Mouse (Mus musculus) right cerebral cortex, postnatal 36 days (tissue): Measurements from ENCODE around the gene Gm44596.

Experiments
- DNase-seq, 2 experiments: peaks; one replicate each; pipeline ENCODE4 v3.0.0; 2022; ENCODE audit warnings: low spot score in 2 of 2, mixed read lengths in 1 of 2

Gene Gm44596

DNA sequence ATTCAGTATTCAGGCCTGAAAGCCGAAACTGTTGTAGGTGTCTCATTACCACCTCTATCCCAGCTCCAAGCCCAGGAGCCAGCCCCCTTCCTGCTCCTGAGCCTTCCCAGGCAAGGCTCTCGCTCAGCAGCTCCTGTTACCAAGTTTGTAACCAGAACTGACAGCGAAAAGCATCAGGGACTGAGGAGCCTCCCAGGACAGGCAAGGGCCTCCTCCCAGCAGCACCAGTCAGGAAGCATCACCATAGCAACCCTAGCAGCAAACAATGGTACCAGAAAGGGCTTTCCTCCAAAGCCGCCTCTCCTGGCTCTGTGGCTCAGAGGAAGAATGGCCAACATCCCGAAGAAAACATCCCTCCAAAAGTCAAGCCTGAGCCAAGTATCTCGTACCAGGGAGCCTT lies at the start of gene Gm44596, which contains the start of gene Tex52:
Gene Gm44596 (plus strand): TSS at position 312 of the 400 bp plus-strand sequence.
Gene Tex52 (plus strand): TSS at position 265 of the 400 bp plus-strand sequence.
- DNase-seq = peak in 1 of 2 experiments; percentile 31

DNA sequence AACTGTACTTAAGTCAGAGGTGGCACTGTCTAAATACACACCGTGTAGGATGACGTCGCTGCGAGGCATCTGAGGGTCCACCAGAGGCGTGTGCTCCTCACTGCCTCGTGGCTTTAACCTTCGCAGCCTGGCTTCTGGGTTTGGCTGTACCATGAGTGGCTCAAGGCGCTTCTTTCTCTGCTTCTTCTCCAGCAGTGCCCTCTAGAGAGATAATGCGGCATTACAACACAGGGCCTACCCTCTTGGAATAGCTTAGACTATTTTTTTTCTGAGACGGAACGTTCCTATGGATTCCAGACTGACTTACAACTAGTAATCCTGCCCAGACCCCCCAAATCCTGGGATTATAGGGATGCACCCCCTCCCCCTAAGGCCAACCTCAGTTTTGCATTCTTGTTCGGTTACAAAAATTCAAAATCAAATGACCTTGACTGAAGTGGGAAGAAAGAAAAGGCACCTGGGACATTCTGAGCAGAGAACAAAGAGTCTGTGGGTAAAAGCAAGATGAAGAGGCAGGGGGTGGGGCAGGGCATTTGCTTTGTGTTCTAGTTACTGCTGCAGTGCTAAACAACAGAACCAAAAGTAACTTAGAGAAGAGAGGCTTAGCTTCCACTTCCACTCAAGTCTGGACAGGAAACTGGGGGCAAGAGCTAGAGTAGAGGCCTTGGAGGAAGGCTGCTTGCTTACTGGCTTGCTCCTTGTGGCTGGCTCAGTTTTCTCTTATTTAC lies 40.7 kb upstream of the Gm44596 start:
- DNase-seq = peak; percentile 47 to 51

DNA sequence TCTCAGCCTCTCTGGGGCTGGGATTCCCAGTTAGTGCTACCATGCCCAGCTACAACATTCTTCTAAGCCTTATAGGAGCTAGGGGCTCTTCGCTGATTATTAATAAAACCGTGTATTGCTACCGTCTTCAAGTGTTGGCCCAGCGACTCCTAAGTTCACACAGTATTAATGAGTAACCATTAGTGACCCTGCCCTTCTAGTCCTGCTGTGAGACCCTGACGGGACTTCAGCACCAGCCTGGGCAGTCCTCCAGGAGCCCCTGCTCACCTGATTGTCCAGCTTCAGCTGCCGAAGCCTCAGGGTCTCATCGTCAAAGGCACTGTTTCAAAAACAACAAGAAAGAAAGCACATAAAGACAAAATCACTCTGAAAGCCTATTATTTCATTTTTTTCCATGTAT lies 37.8 kb upstream of the Gm44596 start:
- DNase-seq = no peak

DNA sequence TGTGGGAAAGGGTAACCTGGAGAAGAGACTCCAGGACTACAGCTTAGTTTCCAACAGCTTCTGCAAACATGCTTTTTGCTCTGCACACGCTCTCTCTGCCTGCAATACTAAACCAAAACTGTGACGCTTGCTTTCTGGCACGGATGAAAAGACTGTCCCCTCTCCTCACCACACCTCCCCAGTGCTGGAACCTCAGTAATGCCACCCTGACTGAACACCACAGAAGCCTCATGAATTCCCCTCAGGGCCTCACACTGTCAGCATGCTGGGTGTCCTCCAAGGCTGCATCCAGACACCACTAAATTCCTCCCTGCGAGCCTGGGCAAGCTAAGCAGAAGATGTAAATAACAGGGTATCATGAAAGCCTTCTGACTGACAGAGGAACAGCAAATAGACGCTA lies 36.4 kb upstream of the Gm44596 start:
- DNase-seq = no peak

DNA sequence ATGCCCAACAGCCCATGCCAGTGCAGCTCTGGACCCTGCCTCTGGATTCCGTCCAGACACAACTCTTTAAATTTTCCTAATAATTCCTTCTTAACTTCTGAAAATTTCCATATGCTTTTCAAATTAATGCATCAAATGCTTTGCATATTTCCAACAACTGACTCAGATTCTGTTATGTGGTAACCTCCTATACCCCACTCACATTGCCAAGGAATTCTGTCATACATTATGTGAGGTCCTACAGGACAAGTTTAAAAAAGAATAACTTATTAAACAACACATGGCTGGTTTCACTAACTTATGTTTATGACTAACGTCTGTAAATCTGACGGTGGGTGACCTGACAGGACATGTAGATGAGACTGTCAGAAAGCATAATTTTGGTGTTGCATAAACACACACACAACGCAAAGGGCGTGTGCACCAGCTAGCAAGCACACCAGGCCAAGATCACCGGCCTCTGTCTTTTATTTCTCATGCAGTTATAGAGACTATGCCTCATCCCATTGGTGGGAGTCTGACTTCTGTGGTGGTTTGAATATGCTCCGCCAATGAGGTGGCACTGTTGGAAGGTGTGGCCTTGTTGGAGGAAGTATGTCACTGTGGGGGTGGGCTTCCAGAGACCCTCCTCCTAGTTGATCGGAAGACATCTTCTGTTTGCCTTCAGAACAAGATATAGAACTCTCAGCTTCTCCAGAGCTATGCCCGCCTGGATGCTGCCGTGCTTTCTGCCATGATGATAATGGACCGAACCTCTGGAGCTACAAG lies 33.2 kb upstream of the Gm44596 start:
- no peak for DNase-seq

DNA sequence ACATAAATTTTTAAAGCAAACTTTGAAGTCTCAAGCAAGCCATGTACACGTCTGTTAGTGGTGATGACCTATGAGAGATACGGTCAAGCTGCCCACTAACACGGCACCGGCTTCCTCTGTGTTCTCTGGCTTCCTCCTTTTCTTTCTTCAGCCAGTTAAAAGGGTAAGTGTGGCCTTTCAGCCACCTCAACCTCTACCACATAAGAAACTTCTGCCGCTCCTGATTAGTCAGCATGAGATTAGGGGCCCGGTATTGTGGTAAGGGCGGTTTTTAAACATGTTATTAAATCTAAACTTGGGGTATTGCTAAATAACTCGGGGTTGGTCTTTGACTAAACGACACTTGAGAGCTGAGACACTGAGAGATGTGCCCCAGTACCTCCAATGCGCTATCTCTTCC lies 29.7 kb upstream of the Gm44596 start:
- DNase-seq = no peak

DNA sequence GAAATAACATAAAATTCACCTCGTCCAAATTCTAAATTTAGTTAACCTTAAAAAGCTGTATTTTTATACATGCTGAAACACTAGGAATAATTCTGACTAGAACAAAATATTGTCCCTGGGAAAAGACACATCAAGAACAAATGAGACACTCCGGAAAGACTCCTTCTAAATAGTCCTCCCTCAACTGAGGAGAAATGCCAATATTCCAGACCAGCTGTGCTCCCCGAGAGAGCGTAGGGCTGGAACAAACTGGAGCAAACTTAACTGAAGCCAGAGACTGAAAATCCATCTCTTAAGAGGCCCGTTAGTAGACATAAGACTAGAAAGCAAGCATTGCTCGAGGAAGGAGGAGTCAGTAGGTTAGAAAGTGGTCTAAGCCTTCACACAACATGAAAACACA lies 28.5 kb upstream of the Gm44596 start:
- no peak for DNase-seq

DNA sequence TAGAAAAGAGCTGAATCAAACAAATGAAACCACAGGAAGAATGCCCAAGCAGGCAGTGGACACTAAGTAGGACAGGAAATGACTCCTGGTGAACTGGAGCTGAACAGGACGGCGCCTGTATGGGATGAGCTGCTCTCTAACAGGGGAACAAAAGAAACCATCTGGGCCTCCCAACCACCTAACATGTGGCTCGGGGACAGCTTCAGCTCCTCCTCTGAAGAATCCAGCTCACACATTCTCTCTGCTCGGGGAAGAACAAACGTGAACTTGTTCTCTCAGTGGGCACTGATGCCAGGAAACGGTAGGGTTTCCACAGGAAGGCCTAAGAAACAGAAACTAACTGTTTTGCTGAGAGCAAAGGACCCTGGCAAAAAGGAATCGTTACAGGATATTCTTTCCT lies 25.6 kb upstream of the Gm44596 start:
- DNase-seq = no peak

DNA sequence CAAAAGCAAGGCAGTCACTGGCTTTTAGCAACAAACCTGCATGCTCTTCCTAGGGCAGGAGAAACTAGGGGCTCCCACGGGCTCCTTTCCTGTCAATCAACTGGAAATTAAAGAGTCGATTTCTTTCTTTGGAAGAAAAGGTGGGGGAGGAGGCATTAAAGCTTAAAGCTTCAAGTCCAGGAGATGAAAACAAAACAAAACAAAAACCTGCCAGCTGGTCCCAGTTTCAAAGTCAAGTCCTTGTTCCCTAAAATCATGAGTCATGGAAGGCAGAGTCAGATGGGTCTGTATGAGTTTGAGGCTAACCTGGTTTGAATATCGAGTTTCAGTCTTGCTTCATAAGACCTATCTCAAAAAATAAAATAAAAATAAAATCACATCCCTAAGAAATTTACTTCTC lies 21.2 kb upstream of the Gm44596 start:
- DNase-seq = no peak

DNA sequence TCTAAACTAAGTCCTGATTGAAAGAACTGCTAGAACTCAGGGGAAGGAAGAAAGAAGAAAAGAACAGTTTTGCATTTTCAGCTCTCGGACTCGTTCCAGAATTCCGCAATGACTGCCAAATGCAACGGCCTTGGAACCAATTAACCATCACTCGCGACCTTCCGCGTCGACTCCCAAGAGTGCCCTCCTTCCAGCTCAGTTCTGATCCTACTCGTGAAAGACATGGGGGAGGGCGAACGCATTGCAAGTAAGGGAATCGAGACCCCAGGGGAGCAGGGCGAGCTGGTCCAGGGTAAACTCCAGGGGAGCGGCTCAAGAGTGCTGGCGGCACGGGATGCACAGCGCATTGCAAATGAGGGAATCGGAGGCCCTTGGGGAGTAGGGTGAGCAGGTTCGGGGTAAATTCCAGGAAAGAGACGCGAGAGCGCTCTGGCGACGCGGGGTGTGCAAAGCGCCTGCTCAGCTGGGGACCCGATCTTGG lies 20.1 kb upstream of the Gm44596 start:
- DNase-seq = peak in 1 of 2 experiments; percentile 33

DNA sequence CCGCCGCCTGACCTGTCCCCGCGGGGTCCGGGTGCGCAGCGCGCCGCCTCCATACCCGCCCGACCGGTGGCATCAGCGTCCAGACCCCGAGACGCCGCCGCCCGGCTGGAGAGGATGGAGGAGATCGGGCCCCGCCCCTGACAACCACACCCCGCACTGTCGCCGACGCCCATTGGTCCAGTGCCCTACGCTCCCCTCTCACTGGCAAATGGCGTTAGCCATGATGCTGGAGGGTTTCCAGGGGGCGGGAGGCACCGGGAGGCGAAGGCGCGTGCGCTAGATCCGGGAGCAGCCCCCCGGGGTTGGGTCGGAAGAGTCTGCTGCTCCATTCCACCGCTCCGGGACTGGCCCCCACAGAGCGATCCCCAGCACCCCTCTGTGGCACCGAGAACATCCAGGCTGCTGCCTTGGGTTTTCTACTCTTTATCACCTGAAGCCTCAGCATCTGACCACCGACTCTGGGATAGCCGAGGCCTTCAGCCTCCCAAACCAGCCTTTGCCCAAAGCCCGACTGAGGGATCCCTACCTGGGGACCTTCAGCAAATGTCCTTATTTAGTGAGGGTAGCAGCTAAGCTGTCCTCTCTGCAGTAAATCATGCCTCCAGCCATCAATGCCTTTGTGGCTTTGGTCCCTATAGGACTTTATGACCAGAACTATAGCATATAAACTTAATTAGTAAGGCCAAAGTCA lies 19.4 kb upstream of the Gm44596 start, which contains the start of gene Tulp3:
Gene Tulp3 (minus strand): TSS at position 126 of the 691 bp plus-strand sequence.
- DNase-seq = peak; percentile 94 to 95

DNA sequence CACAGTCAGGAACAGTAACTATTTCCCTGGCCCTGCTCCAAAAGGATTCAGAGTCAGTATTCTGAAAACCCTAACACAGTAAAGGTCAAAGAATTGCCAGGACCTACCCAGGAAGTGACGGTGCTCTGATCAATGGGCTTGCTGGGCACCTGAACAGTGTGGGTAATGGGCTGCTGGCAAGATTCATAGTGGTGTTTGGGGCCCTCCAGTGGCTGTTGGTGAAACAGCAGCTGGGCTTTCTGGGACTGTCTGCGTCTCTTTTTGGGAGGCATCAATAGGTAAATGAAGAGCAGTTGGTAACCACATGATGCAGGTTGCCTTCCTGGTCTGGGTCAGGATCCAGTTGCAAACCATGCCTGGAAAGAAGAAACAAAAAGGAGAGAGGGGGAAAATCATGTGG lies 16.3 kb upstream of the Gm44596 start:
- peak; percentile 42 to 46 for DNase-seq

DNA sequence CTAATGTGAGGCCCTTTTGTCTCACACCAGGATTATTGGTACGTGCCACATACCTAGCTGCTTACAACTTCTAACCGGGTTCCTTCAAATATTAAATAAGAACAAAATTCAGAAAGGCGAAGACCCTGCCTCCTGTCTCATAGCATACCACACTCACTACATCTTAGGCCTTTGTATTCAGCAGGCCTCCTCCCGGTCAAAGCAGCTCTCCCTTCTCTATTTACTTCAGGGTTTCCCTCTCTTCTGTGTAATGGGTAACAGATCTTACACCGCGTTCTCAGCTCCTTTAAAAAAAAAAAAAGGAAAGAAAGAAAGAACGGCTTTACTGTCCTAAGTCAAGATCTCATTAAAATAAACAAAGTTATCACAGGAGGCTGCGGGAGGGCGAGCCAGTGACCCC lies 13.4 kb upstream of the Gm44596 start:
- DNase-seq = no peak

DNA sequence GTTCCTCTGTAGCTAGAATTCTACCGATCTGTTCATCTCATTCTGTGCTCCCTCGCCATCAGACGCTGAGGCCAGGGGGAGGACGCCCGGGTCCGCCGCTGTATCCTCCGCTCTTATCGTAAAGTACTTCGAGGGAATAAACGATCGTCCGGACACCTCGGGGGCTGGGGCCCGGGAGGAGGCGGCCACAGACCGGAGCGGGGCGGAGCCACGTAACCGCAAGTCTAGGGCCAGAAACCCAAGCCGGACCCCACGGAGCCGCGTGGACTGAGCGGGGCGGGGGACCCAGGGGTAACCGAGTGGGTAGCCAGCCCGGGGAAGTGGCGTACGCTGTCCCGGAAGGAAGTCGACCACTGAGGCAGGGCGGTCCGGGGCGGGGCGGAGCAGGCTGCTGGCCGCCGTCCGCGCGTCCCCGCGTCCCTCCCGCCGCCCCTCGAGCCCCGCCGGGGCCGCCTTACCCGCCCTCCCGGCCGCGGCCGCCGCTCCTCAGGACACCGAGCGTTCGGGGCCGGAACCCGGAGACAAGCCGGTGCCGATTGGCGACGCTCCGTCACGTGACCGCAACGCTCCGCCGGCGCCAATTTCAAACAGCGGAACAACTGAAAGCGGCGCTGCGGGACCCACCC lies 12.8 kb upstream of the Gm44596 start, which contains the start of the genes Rhno1 and Foxm1:
Gene Rhno1 (minus strand): TSS at position 531 of the 626 bp plus-strand sequence.
Gene Foxm1 (plus strand): TSS at position 587 of the 626 bp plus-strand sequence.
- DNase-seq = peak; percentile 66 to 72

DNA sequence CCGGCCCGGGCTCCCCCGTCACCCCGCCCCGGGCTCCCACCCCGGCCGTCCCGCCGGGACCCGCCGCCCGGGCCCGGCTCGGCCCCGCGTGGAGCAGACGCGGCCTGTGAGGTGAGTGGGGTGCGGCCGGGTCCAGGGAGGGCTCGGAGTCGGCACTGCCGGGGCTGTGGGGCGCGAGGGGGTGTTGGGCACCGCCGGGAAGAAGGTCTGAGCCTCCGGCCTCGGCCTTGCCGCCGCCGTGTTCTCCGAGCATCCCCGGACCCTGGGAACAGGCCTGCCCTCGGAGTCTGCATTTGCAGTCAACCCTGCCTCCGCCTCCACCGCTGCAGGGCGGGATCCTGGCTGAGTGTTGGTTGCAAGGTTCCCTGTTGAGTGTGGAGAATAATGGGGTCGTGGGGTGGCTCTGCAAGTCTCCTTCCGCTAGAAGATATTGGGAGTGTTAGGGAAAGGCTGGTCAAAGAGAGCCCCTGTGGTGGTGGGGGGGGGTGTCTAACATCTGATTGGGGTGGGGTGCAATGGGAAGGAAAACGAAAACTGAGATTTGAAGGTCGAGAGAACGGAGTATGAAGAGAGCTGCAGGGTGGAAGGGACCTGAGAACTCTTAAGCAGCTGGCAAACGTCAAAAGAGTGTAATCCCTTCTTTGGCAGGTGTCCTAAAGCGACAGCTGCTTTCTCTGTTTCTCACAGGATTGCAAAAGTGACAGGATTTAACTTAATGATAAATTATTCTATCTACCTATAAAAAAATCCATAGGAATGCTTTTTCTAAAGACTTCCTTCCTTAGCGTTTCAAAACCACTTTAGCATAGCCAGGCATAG lies 12.1 kb upstream of the Gm44596 start:
- no peak for DNase-seq

DNA sequence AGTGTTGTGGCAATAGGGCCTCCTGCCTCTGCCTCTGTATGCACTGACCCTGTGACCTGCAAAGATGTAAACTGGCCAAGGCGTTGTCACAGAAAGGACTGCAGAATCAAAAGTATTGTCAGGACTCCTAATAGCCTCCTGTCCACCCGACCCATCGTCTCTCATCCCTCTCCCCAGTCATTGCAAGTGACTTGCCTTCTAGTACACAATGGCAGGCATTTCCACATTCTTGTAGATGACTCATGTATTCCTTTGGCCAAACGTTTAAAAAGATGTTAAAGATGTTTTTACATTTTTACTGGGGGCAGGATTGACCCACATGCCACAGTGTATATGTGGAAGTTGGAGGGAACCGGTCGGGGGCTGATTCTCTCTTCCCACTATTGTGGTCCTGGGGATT lies 10.6 kb upstream of the Gm44596 start:
- no peak for DNase-seq

DNA sequence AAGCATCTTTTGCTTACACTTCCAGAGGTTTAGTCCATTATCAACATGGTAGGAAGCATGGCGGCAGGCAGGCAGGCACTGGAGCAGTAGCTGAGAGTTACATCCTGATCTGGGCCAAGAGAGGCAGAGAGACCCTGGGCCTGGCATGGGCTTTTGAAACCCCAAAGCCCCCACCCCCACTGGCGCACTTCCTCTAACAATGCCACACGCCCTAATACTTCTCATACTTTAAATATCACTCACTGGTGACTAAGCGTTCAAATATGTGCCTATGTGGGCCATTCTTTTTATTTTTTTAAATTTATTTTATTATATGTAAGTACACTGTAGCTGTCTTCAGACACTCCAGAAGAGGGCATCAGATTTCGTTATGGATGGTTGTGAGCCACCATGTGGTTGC lies 8.8 kb upstream of the Gm44596 start:
- no peak for DNase-seq

DNA sequence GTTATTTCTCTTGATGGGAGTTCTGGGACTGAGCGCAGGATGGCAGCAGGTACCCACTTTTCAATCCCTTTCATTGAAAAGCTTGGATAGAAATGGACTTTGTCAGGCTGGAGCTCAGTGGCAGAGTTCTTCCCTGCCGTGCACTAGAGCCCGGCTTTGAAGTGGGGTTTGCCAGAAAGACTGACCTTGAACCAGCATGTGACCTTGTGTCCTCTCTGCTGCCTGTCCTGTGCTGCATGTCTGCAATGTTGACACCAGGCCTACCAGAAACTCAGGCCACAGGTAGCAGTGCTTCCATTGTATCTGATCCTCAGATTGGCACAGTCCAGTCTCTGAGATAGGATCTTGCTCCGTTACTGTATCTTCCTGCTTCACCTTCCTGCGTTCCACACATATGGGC lies 5.3 kb upstream of the Gm44596 start:
- DNase-seq = no peak

DNA sequence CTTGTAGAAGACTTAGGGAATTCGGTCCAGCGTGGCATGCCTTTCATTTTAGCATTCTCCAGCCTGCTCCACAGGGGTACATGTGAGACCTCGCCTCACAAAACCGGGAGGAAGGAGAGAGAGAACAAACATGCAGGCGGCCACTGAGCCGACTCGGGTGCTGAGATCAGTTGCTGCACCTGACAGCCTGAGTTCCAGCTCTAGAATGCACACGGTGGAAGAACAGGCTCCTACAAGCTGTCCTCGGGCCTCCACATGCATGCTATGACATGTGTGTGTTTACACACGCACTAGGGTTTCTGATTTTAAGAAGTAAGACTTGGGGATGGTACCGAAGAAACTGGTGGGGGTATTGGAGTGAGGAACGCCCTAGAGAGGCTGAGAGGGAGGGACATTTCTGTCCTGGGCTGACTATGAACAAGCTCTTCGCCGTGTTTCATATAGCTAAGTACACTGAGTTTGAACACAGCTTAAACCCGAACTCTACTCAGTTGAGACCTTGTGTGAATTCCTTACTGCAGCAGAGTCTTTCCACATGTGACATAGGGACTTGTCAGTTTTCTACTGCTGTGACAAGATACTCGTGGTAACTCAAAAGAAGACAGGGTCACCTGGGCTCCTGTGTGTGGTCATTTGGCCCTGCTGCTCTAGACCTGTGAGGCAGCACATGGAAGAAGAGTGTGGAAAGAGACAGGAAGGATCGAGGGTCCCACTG lies 1.2 kb downstream of the Gm44596 start:
- no peak for DNase-seq

DNA sequence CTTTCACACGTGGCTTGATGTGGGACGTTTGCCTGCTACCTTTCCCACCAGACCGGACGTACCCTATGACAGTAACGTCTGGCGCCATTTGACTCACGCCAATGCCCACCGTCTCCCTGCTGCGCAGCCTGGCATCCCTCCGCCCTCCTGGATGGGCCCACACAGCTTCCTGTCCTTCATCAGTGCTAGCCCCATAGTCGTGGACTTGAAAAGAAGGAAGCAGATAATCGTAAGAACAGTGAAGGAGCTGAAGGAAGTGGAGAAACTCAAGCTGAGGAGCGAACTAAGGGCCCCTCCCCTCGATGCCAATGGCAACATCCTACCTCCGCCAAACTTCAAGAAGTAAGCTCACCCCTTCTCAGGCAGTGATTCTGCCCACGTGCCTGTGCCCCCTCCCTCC lies 4.3 kb downstream of the Gm44596 start:
- no peak for DNase-seq
